ENCODE assay signal across 21 mouse cellular contexts in genomic region chr14:120722546-120723112, GRCm38 (mm10).
DNase-seq lines count a peak whose midpoint lies in the region; ATAC-seq and TF ChIP-seq lines count a peak whose summit lies in the region.
"Had no signal": no experiment of that assay in that cellular context is flagged by ENCODE, and none has a peak within 500 bp of the region (broad histone marks: within the 10 kb centered on the region; RNA-seq: fewer than 3 reads in every experiment).

No protein-coding gene starts in this region.

- intact Hi-C loops in gastrocnemius, adult 2 months (cut with DNase I): no loop called here
- intact Hi-C loops in gastrocnemius, postnatal 14 days (cut with DNase I; ENCODE audit: low total_unique reads): no loop called here

- no peak for ATAC-seq in midbrain, embryonic 11.5 days (ENCODE audit: low FRiP score)
- 0 out of 2 replicates have a peak, but pooled peaks have one; percentile 11 for ATAC-seq in lung, embryonic 16.5 days (ENCODE audit: low read depth)
- no peak for ATAC-seq in midbrain, embryonic 14.5 days (ENCODE audit: low FRiP score, low TSS enrichment)
- no peak for ATAC-seq in hindbrain, embryonic 14.5 days (ENCODE audit: low FRiP score)
- ATAC-seq: CD4-positive, CD25-positive, alpha-beta regulatory T cell, adult 4 months; midbrain, embryonic 16.5 days had no signal

- H3K4me3 ChIP-seq in gastrocnemius, adult 2 months: no peak overlapping the region
- no peak overlapping the region for H3K4me3 ChIP-seq in midbrain, embryonic 11.5 days (ENCODE audit: low read depth, low read length)
- no peak overlapping the region for H3K4me3 ChIP-seq in midbrain, embryonic 10.5 days
- no peak overlapping the region for H3K4me3 ChIP-seq in lung, embryonic 16.5 days (ENCODE audit: low read length)
- no peak overlapping the region for H3K4me3 ChIP-seq in midbrain, embryonic 14.5 days (replicated peaks; ENCODE audit: low read depth, low read length)
- H3K4me3 ChIP-seq in hindbrain, embryonic 14.5 days (replicated peaks; ENCODE audit: low read length): no peak overlapping the region
- H3K4me3 ChIP-seq: heart, embryonic 13.5 days; limb, embryonic 15.5 days; liver, embryonic 15.5 days; neural tube, embryonic 15.5 days; stomach, embryonic 15.5 days had no signal

- no peak overlapping the region for H3K9ac ChIP-seq in midbrain, embryonic 11.5 days (ENCODE audit: low read length)
- H3K9ac ChIP-seq in lung, embryonic 16.5 days (ENCODE audit: low read length): no peak overlapping the region
- no peak overlapping the region for H3K9ac ChIP-seq in midbrain, embryonic 14.5 days (replicated peaks; ENCODE audit: low read length)
- H3K9ac ChIP-seq in hindbrain, embryonic 14.5 days: no peak overlapping the region
- H3K9ac ChIP-seq: heart, embryonic 13.5 days; limb, embryonic 15.5 days; liver, embryonic 15.5 days; neural tube, embryonic 15.5 days; stomach, embryonic 15.5 days had no signal

- H3K36me3 ChIP-seq in midbrain, embryonic 11.5 days (ENCODE audit: control insufficient read depth, insufficient read depth, low read length): no peaks in the 10 kb centered on the region
- H3K36me3 ChIP-seq in midbrain, embryonic 10.5 days: no peaks in the 10 kb centered on the region
- H3K36me3 ChIP-seq in lung, embryonic 16.5 days (ENCODE audit: control insufficient read depth, insufficient read depth, low read length): no peaks in the 10 kb centered on the region
- H3K36me3 ChIP-seq in midbrain, embryonic 14.5 days (ENCODE audit: control insufficient read depth, insufficient read depth, low read length): no peaks in the 10 kb centered on the region
- no peaks in the 10 kb centered on the region for H3K36me3 ChIP-seq in hindbrain, embryonic 14.5 days (replicated peaks; ENCODE audit: control insufficient read depth, insufficient read depth)
- H3K36me3 ChIP-seq: heart, embryonic 13.5 days; limb, embryonic 15.5 days; liver, embryonic 15.5 days; neural tube, embryonic 15.5 days; stomach, embryonic 15.5 days had no signal

- 0 out of 2 replicates have a peak overlapping the region, but pooled peaks have one; percentile 20 for H3K27ac ChIP-seq in gastrocnemius, adult 2 months
- H3K27ac ChIP-seq in midbrain, embryonic 11.5 days (ENCODE audit: low read depth, low read length): no peak overlapping the region
- H3K27ac ChIP-seq in midbrain, embryonic 10.5 days (replicated peaks): no peak overlapping the region
- peak overlapping the region; percentile 94 for H3K27ac ChIP-seq in lung, embryonic 16.5 days (ENCODE audit: low read length)
- H3K27ac ChIP-seq in midbrain, embryonic 14.5 days (replicated peaks; ENCODE audit: low read depth, low read length): no peak overlapping the region
- no peak overlapping the region for H3K27ac ChIP-seq in hindbrain, embryonic 14.5 days
- H3K27ac ChIP-seq: heart, embryonic 13.5 days; limb, embryonic 15.5 days; liver, embryonic 15.5 days; neural tube, embryonic 15.5 days; stomach, embryonic 15.5 days had no signal

- H3K27me3 ChIP-seq in midbrain, embryonic 11.5 days (ENCODE audit: control insufficient read depth, insufficient read depth, low read length): no peaks in the 10 kb centered on the region
- H3K27me3 ChIP-seq in midbrain, embryonic 10.5 days (ENCODE audit: low read depth, poor library complexity, severe bottlenecking): no peaks in the 10 kb centered on the region
- no peaks in the 10 kb centered on the region for H3K27me3 ChIP-seq in lung, embryonic 16.5 days (ENCODE audit: control insufficient read depth, insufficient read depth, low read depth, low read length)
- no peaks in the 10 kb centered on the region for H3K27me3 ChIP-seq in midbrain, embryonic 14.5 days (ENCODE audit: control insufficient read depth, insufficient read depth, low read length)
- H3K27me3 ChIP-seq in hindbrain, embryonic 14.5 days (ENCODE audit: control insufficient read depth, insufficient read depth, low read length): no peaks in the 10 kb centered on the region
- H3K27me3 ChIP-seq: heart, embryonic 13.5 days; limb, embryonic 15.5 days; liver, embryonic 15.5 days; neural tube, embryonic 15.5 days; stomach, embryonic 15.5 days had no signal

- no peaks in the 10 kb centered on the region for H3K4me1 ChIP-seq in midbrain, embryonic 11.5 days (ENCODE audit: control insufficient read depth, insufficient read depth, low read length)
- no peaks in the 10 kb centered on the region for H3K4me1 ChIP-seq in midbrain, embryonic 10.5 days
- peaks cover 18% of the 10 kb centered on the region for H3K4me1 ChIP-seq in lung, embryonic 16.5 days (replicated peaks; ENCODE audit: control insufficient read depth, insufficient read depth, low read length)
- H3K4me1 ChIP-seq in midbrain, embryonic 14.5 days (ENCODE audit: control insufficient read depth, insufficient read depth, low read length): no peaks in the 10 kb centered on the region
- H3K4me1 ChIP-seq in hindbrain, embryonic 14.5 days (replicated peaks; ENCODE audit: control insufficient read depth, insufficient read depth, low read length): no peaks in the 10 kb centered on the region
- H3K4me1 ChIP-seq: limb, embryonic 15.5 days; liver, embryonic 15.5 days; neural tube, embryonic 15.5 days; stomach, embryonic 15.5 days had no signal

- 83% methylated on average over 6 of the region's 6 CpGs for WGBS in midbrain, embryonic 11.5 days
- 74% methylated on average over 6 of the region's 6 CpGs for WGBS in midbrain, embryonic 10.5 days
- 36% methylated on average over 6 of the region's 6 CpGs for WGBS in lung, embryonic 16.5 days
- 76% methylated on average over 6 of the region's 6 CpGs for WGBS in midbrain, embryonic 14.5 days
- whole genome bisulfite sequencing in hindbrain, embryonic 14.5 days: 72% methylated on average over 6 of the region's 6 CpGs

- no peak overlapping the region for H3K4me2 ChIP-seq in midbrain, embryonic 11.5 days
- H3K4me2 ChIP-seq in lung, embryonic 16.5 days (ENCODE audit: low read depth, low read length): no peak overlapping the region
- H3K4me2 ChIP-seq in midbrain, embryonic 14.5 days (ENCODE audit: low read length): no peak overlapping the region
- H3K4me2 ChIP-seq in hindbrain, embryonic 14.5 days (replicated peaks): no peak overlapping the region
- H3K4me2 ChIP-seq: heart, embryonic 13.5 days; limb, embryonic 15.5 days; liver, embryonic 15.5 days; neural tube, embryonic 15.5 days; stomach, embryonic 15.5 days had no signal

- DNase-seq in gastrocnemius, adult 2 months: no peak
- DNase-seq in gastrocnemius, postnatal 14 days: no peak
- peak; percentile 70 for DNase-seq in midbrain, embryonic 11.5 days (ENCODE audit: low spot score, missing footprints)
- no peak for DNase-seq in midbrain, embryonic 10.5 days (ENCODE audit: low spot score)
- no peak for DNase-seq in ovary, adult 18-20 months (ENCODE audit: low spot score)
- no peak for DNase-seq in midbrain, embryonic 14.5 days
- DNase-seq in hindbrain, embryonic 14.5 days (ENCODE audit: low spot score): no peak
- DNase-seq: cerebellum, adult 11-12 months; cerebellum, postnatal 14 days; heart, postnatal 36 days; right cerebral cortex, postnatal 25 days; thymus, adult 18-20 months; thymus, postnatal 4 days had no signal

- no peak for TF ChIP-seq CTCF in gastrocnemius, adult 2 months (IDR thresholded peaks at IDR 0.05)

- H3K9me3 ChIP-seq in midbrain, embryonic 11.5 days (ENCODE audit: control insufficient read depth, low read length): no peaks in the 10 kb centered on the region
- H3K9me3 ChIP-seq in midbrain, embryonic 10.5 days (replicated peaks): no peaks in the 10 kb centered on the region
- no peaks in the 10 kb centered on the region for H3K9me3 ChIP-seq in lung, embryonic 16.5 days (ENCODE audit: control insufficient read depth, low read length)
- no peaks in the 10 kb centered on the region for H3K9me3 ChIP-seq in midbrain, embryonic 14.5 days (ENCODE audit: control insufficient read depth, low read length)
- H3K9me3 ChIP-seq in hindbrain, embryonic 14.5 days (ENCODE audit: control insufficient read depth, low read length): no peaks in the 10 kb centered on the region
- H3K9me3 ChIP-seq: heart, embryonic 13.5 days; limb, embryonic 15.5 days; liver, embryonic 15.5 days; neural tube, embryonic 15.5 days; stomach, embryonic 15.5 days had no signal

Comparison
In these comparisons a context has a peak if more than half of its experiments do, and no peak if none do; other contexts are left out.
1. H3K27ac ChIP-seq: peak in gastrocnemius, adult 2 months (single experiment) and lung, embryonic 16.5 days (single experiment); none in midbrain, embryonic 11.5 days (single experiment), midbrain, embryonic 10.5 days (single experiment), midbrain, embryonic 14.5 days (single experiment) and hindbrain, embryonic 14.5 days (single experiment).